Mouse (Mus musculus) ES-Bruce4 (cell line): ENCODE results near the gene Ptpn11.

Source experiments
- CTCF ChIP-seq: IDR thresholded peaks from one replicate; pipeline ENCODE4 v1.8.1; 2011; ENCODE audit warnings: low read depth, low read length
- EP300 ChIP-seq: IDR thresholded peaks from 2 replicates; pipeline ENCODE4 v1.6.1; 2011; ENCODE audit warnings: low read depth, low read length; ENCODE audit not compliant: insufficient read depth
- POLR2A ChIP-seq: IDR thresholded peaks from one replicate; pipeline ENCODE4 v1.8.1; 2011; ENCODE audit warnings: low read length; ENCODE audit not compliant: insufficient read depth

DNA sequence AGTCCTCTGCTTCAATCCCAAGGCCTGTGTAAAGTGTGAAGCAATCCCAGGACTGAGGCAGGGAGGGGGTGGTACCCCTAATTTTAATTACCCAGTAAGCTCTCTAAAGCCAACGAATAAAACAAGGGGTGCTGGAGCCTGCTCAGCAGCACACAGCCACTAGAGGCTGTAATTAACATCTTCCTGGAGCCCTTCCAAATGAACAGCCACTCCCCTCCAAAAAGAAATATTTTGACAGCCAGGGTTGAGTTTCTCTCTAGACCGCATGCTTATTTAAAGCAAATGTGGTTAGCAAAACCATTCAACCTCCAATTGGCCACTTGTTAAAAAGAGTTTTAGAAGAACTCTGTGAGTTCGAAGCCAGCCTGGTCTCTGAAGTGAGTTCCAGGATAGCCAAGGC, 97.9 kb downstream of the Ptpn11 start:
- no peak for TF ChIP-seq EP300
- no peak for TF ChIP-seq CTCF
- TF ChIP-seq POLR2A, result no peak
